Mouse (Mus musculus) stomach, postnatal 0 days (tissue): ENCODE results near the gene Slc1a4. TPM values are rescaled to one million over a fixed set of nuclear protein-coding genes. Genes with fewer than 3 reads are reported as not detected.
A peak's percentile ranks its signal among the peaks of the same experiment; 100 is the strongest.

Experiments
- ATAC-seq: fragments of 200-750 bp; cut with Nextera tagmentation; 2 replicates; pipeline ENCODE4 v1.8.0; 2017; ENCODE audit not compliant: low FRiP score, low TSS enrichment
- DNase-seq: peaks from one replicate; pipeline ENCODE4 v3.0.0-alpha.2; 2016; ENCODE audit warnings: low spot score
- H3K27ac ChIP-seq: fragments of 300-500 bp; sonication (generic); replicated peaks from 2 replicates; pipeline ENCODE4 v1.5.1; 2014; ENCODE audit warnings: mild to moderate bottlenecking, control low read depth
- H3K27me3 ChIP-seq: fragments of 300-500 bp; sonication (generic); 2 replicates; pipeline ENCODE4 v1.6.1; 2014; ENCODE audit warnings: low read length; ENCODE audit not compliant: control insufficient read depth, insufficient read depth
- H3K36me3 ChIP-seq: fragments of 300-500 bp; sonication (generic); 2 replicates; pipeline ENCODE4 v1.6.1; 2014; ENCODE audit warnings: low read length, mixed read lengths; ENCODE audit not compliant: control insufficient read depth, insufficient read depth
- H3K4me1 ChIP-seq: fragments of 300-500 bp; sonication (generic); replicated peaks from 2 replicates; pipeline ENCODE4 v1.6.1; 2014; ENCODE audit warnings: antibody characterized with exemption; ENCODE audit not compliant: control insufficient read depth, insufficient read depth
- H3K4me2 ChIP-seq: fragments of 300-500 bp; sonication (generic); replicated peaks from 2 replicates; pipeline ENCODE4 v1.6.1; 2014; ENCODE audit warnings: low read depth, mild to moderate bottlenecking, control low read depth, moderate library complexity
- H3K4me3 ChIP-seq: fragments of 300-500 bp; sonication (generic); 2 replicates; pipeline ENCODE4 v1.5.1; 2014; ENCODE audit warnings: low read depth, low read length, control low read depth
- H3K9ac ChIP-seq: fragments of 300-500 bp; sonication (generic); 2 replicates; pipeline ENCODE4 v1.6.1; 2014; ENCODE audit warnings: mild to moderate bottlenecking, low read length, control low read depth, mixed read lengths
- H3K9me3 ChIP-seq: fragments of 300-500 bp; sonication (generic); 2 replicates; pipeline ENCODE4 v1.6.1; 2016; ENCODE audit warnings: low read length; ENCODE audit not compliant: control insufficient read depth
- CTCF ChIP-seq: IDR thresholded peaks from 2 replicates; pipeline ENCODE4 v1.5.1; 2016; ENCODE audit warnings: antibody characterized with exemption, low read depth, mild to moderate bottlenecking, moderate library complexity
- EP300 ChIP-seq: optimal IDR thresholded peaks from 2 replicates; pipeline ENCODE3; 2016; ENCODE audit warnings: antibody characterized with exemption
- WGBS: fragments of 180-500 bp; shearing (Covaris S2); extraction: QIAGEN DNeasy Blood & Tissue Kit; methylation state at CpG from one replicate; pipeline ENCODE4 v1.1.7; 2014; 5-methylcytosine and 5-hydroxymethylcytosine counted together
- polyA plus RNA-seq: library from polyadenylated mRNA; unstranded; fragments of >200 nt; fragmentation: Nextera tagmentation; extraction: Ambion mirVana; gene quantifications from 2 replicates; pipeline ENCODE4 v1.2.1, GENCODE M21; 2015

The Slc1a4 gene
- polyA plus RNA-seq, 1 experiment from 2014 or later = 7.2 TPM

DNA sequence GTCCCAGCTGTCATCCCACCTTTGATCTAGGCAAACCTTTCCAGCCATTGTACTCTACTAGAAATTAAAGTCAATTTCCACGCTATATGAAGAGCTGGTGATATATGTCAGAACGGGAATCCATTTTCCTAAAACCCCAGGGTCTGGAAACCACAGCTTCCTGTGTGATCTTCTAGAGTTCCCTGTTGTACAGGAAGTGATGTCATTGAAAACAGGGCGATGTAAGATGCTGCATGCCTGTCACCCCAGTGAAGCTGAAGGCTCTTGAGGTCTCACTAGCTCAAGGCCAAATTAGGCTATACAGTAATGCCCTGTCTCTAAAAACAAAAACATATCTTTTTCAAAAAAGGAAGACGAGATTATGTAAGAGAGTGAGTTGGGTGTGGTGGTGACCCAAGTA lies 31.2 kb downstream of the Slc1a4 start:
- Histone ChIP-seq H3K9me3 (no peaks in the 10 kb centered on the region), H3K36me3 (peaks cover 11% of the 10 kb centered on the region), H3K4me2 (no peak overlapping the region), H3K9ac (no peak overlapping the region), H3K27ac (no peak overlapping the region), H3K4me3 (no peak overlapping the region), H3K27me3 (no peaks in the 10 kb centered on the region), H3K4me1 (no peaks in the 10 kb centered on the region)
- TF ChIP-seq EP300 (no peak), CTCF (no peak)
- no peak for ATAC-seq
- 81% methylated on average over 4 of the region's 4 CpGs for WGBS
- DNase-seq = no peak

DNA sequence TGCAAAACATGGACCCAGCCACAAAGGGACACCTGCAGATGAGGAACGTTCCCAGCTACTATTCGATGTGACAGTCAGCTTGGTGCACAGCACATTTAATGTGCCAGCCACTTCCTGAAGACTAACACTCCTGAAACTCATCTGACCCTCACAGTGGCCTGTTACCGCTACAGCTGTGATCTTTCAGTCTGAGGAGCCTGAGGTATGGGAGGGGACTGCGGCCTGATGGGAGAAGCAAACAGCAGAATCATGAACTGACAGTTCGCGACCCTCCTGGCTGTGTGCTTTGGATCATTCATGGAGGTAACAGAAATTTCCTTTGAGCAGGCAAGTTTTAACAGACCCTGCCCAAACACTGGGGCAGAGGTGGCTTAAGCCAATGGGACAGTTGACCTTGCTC lies 31.7 kb downstream of the Slc1a4 start:
- Histone ChIP-seq H3K4me2 (no peak overlapping the region), H3K36me3 (peaks cover 11% of the 10 kb centered on the region), H3K27me3 (no peaks in the 10 kb centered on the region), H3K27ac (no peak overlapping the region), H3K9ac (no peak overlapping the region), H3K9me3 (no peaks in the 10 kb centered on the region), H3K4me1 (no peaks in the 10 kb centered on the region), H3K4me3 (no peak overlapping the region)
- TF ChIP-seq CTCF (no peak), EP300 (no peak)
- WGBS = 70% methylated on average over 6 of the region's 6 CpGs
- ATAC-seq (no peak), DNase-seq (no peak)

DNA sequence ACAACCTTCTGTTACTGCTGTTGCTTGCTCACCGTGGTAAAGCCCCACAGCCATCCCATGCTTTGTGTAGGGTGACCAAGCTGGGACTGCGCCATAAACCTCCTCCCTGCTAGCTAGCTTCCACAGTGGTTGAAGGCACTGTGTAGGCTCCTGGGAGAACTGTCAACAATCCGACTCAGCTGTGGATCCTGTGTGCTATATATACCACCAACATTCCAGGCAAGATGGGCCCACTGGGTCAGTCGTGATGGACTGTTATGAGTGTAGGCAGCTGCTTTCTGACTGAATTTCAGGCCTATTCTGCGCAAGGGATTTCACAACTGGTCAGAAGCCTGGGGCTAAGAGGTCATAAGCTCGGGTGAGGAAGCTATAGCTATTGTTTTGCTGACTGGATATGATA lies 32.6 kb downstream of the Slc1a4 start:
- no peak overlapping the region for H3K4me2 ChIP-seq
- no peaks in the 10 kb centered on the region for H3K4me1 ChIP-seq
- no peaks in the 10 kb centered on the region for H3K9me3 ChIP-seq
- DNase-seq (no peak), ATAC-seq (no peak)
- no peak for TF ChIP-seq EP300
- no peak for TF ChIP-seq CTCF
- no peaks in the 10 kb centered on the region for H3K27me3 ChIP-seq
- H3K36me3 ChIP-seq = peaks cover 6% of the 10 kb centered on the region
- 0 out of 2 replicates have a peak overlapping the region, but pooled peaks have one; percentile 8 for H3K9ac ChIP-seq
- no peak overlapping the region for H3K27ac ChIP-seq
- 60% methylated on average over 6 of the region's 6 CpGs for WGBS
- H3K4me3 ChIP-seq = no peak overlapping the region

DNA sequence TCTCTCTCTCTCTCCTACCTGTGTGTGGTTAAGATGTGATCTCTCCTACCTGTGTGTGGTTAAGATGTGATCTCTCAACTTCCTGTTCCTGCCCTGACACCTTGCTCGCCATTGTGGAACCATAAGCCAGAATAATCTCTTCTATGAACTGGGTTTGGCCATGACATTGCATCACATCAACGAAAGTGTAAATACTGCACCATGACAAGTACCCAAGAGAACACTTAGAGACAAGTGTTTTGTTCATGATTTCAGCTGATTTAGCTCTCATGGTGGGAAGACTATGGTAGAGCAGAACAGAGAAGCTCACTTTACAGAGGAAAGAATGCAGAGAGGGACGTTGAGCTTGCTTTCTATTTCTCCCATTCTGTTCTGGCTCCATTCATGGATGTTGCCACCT lies 48.0 kb downstream of the Slc1a4 start:
- TF ChIP-seq EP300 (no peak), CTCF (no peak)
- no peak overlapping the region for H3K27ac ChIP-seq
- no peak overlapping the region for H3K4me3 ChIP-seq
- H3K9ac ChIP-seq = no peak overlapping the region
- no peaks in the 10 kb centered on the region for H3K36me3 ChIP-seq
- ATAC-seq (no peak), DNase-seq (no peak)
- WGBS = 81% methylated on average over 3 of the region's 3 CpGs
- no peaks in the 10 kb centered on the region for H3K4me1 ChIP-seq
- H3K27me3 ChIP-seq = no peaks in the 10 kb centered on the region
- H3K4me2 ChIP-seq = no peak overlapping the region
- H3K9me3 ChIP-seq = no peaks in the 10 kb centered on the region

DNA sequence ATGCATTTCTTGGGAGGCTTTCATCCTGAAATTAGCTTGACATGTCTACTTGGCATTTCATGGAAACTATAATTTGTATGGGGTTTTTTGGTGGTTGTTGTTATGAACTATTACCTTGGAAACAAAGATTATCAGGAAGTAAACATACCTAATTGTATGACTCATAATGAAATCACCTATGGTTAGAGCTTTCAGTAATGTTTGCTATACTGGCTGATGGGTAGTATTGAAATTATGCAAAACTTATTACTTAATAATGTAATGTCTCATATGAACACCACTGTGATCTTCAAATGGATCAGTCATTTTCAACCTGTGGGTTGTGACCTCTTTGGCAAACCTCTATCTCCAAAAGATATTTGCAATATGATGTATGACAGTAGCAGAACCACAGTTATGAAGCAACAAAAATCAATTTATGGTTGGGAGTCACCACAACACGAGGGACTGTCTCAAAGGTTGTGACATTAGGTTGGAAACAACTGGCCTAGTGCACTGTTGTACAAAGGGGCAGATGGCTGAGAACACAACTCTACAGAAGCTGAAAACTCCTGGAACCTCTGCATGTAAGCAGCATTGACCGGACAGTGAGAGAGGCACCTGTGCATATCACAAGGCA lies 49.8 kb downstream of the Slc1a4 start:
- no peak for ATAC-seq

DNA sequence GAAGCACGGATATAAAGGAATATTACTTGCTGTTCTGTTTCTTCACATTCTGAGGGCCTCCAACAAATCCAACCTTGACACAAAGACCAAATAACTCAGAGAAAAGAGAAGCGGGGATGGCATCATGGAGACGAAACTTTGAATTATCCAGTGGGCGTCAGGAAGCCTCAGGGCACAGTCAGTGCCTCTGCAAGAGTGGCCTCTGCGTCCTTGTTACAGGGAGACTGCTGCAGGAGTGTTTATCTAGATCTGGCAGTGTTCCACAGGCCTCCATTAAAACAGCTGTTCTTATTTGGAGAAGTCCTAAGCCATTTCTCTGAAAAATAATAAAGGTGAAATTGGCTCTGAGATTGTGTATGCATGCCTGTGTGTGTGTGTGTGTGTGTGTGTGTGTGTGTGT lies 51.5 kb downstream of the Slc1a4 start:
- ATAC-seq (no peak), DNase-seq (peak; percentile 35)
- H3K4me3 ChIP-seq = no peak overlapping the region
- H3K4me1 ChIP-seq = no peaks in the 10 kb centered on the region
- TF ChIP-seq CTCF = no peak
- no peak for TF ChIP-seq EP300
- H3K4me2 ChIP-seq = no peak overlapping the region
- no peaks in the 10 kb centered on the region for H3K36me3 ChIP-seq
- no peak overlapping the region for H3K9ac ChIP-seq
- H3K9me3 ChIP-seq = no peaks in the 10 kb centered on the region
- H3K27ac ChIP-seq = no peak overlapping the region
- WGBS = 37% methylated on average over 5 of the region's 5 CpGs
- no peaks in the 10 kb centered on the region for H3K27me3 ChIP-seq

More for the DNA sequence above, 49.8 kb downstream of the Slc1a4 start:
- TF ChIP-seq EP300 (no peak), CTCF (no peak)
- H3K27ac ChIP-seq = no peak overlapping the region
- no peaks in the 10 kb centered on the region for H3K27me3 ChIP-seq
- H3K4me2 ChIP-seq = no peak overlapping the region
- no peak overlapping the region for H3K9ac ChIP-seq
- 88% methylated on average over 2 of the region's 2 CpGs for WGBS
- H3K36me3 ChIP-seq = no peaks in the 10 kb centered on the region
- no peaks in the 10 kb centered on the region for H3K4me1 ChIP-seq
- DNase-seq = no peak
- H3K4me3 ChIP-seq = no peak overlapping the region
- H3K9me3 ChIP-seq = no peaks in the 10 kb centered on the region
